Mouse (Mus musculus) midbrain, postnatal 0 days (tissue): ENCODE data around the gene Cacnb1. TPM values are rescaled to one million over a fixed set of nuclear protein-coding genes. Genes with fewer than 3 reads are reported as not detected.

ENCODE experiments used
- ATAC-seq: fragments of 200-750 bp; cut with Nextera tagmentation; 2 replicates; pipeline ENCODE4 v1.8.0; 2017; ENCODE audit warnings: moderate number of reproducible peaks, mild to moderate bottlenecking, moderate TSS enrichment, moderate library complexity; ENCODE audit not compliant: low FRiP score
- DNase-seq: peaks from one replicate; pipeline ENCODE4 v3.0.0-alpha.2; 2015; ENCODE audit warnings: low spot score
- H3K27ac ChIP-seq: fragments of 300-500 bp; sonication (generic); 2 replicates; pipeline ENCODE4 v1.5.1; 2014; ENCODE audit warnings: low read depth, mild to moderate bottlenecking, low read length, mixed read lengths
- H3K27me3 ChIP-seq: fragments of 300-500 bp; sonication (generic); 2 replicates; pipeline ENCODE4 v1.6.1; 2014; ENCODE audit warnings: low read length, control low read depth, mixed read lengths; ENCODE audit not compliant: insufficient read depth
- H3K36me3 ChIP-seq: fragments of 300-500 bp; sonication (generic); 2 replicates; pipeline ENCODE4 v1.6.1; 2014; ENCODE audit warnings: low read length, control low read depth, mixed read lengths; ENCODE audit not compliant: insufficient read depth
- H3K4me1 ChIP-seq: fragments of 300-500 bp; sonication (generic); 2 replicates; pipeline ENCODE4 v1.6.1; 2014; ENCODE audit warnings: mild to moderate bottlenecking, control low read depth, antibody characterized with exemption, low read length, mixed read lengths; ENCODE audit not compliant: insufficient read depth
- H3K4me2 ChIP-seq: fragments of 300-500 bp; sonication (generic); 2 replicates; pipeline ENCODE4 v1.6.1; 2014; ENCODE audit warnings: low read depth, mild to moderate bottlenecking, low read length, mixed read lengths; ENCODE audit not compliant: poor library complexity, severe bottlenecking
- H3K4me3 ChIP-seq: fragments of 300-500 bp; sonication (generic); 2 replicates; pipeline ENCODE4 v1.5.1; 2014; ENCODE audit warnings: low read depth, mild to moderate bottlenecking, low read length, moderate library complexity
- H3K9ac ChIP-seq: fragments of 300-500 bp; sonication (generic); replicated peaks from 2 replicates; pipeline ENCODE4 v1.6.1; 2014; ENCODE audit warnings: mild to moderate bottlenecking, low read length, moderate library complexity, mixed read lengths; ENCODE audit not compliant: poor library complexity, severe bottlenecking
- H3K9me3 ChIP-seq: fragments of 300-500 bp; sonication (generic); 2 replicates; pipeline ENCODE4 v1.6.1; 2016; ENCODE audit warnings: low read length, control low read depth
- CTCF ChIP-seq: IDR thresholded peaks from 2 replicates; pipeline ENCODE4 v1.5.1; 2016; ENCODE audit warnings: antibody characterized with exemption, mild to moderate bottlenecking
- WGBS: fragments of 180-500 bp; shearing (Covaris S2); extraction: QIAGEN DNeasy Blood & Tissue Kit; methylation state at CpG from one replicate; pipeline ENCODE4 v1.1.7; 2014; 5-methylcytosine and 5-hydroxymethylcytosine counted together
- polyA plus RNA-seq: library from polyadenylated mRNA; unstranded; fragments of >200 nt; fragmentation: Nextera tagmentation; extraction: Ambion mirVana; gene quantifications from 2 replicates; pipeline ENCODE4 v1.2.1, GENCODE M21; 2015
- total RNA-seq: library from RNA; depleted of rRNA; stranded (reverse); fragments of >200 nt; gene quantifications from 2 replicates; pipeline ENCODE4 v1.2.3, GENCODE M21; 2014

Cacnb1 gene
- total and polyA plus RNA-seq, 2 experiments from 2014 or later = 63.2 to 96.4 TPM

- peak; percentile 32 for ATAC-seq
- peaks cover 20% of the 10 kb centered on the region; the same call in 1 of the 2 replicates for H3K4me1 ChIP-seq
- peak overlapping the region; percentile 99 for H3K9ac ChIP-seq
- H3K9me3 ChIP-seq = no peaks in the 10 kb centered on the region
- WGBS = 5% methylated on average over 32 of the region's 34 CpGs
- TF ChIP-seq CTCF = no peak
- peak overlapping the region; percentile 96 for H3K27ac ChIP-seq
- peak overlapping the region; percentile 81 for H3K4me2 ChIP-seq
- peak; percentile 79 for DNase-seq
- peaks cover 15% of the 10 kb centered on the region for H3K36me3 ChIP-seq
- no peaks in the 10 kb centered on the region for H3K27me3 ChIP-seq
- H3K4me3 ChIP-seq = peak overlapping the region; percentile 96
These were observed 1.1 kb downstream of the Cacnb1 start for GRCm38 (mm10) chr11:98021565-98022252.

GRCm38 (mm10) chr11:98021118-98021517 lies 1.7 kb downstream of the Cacnb1 start:
- 32% methylated on average over 2 of the region's 2 CpGs for WGBS
- Histone ChIP-seq H3K4me2 (peak overlapping the region; percentile 81), H3K36me3 (peaks cover 20% of the 10 kb centered on the region), H3K27ac (peak overlapping the region; percentile 96), H3K4me1 (peaks cover 20% of the 10 kb centered on the region; the same call in 1 of the 2 replicates), H3K9me3 (no peaks in the 10 kb centered on the region), H3K9ac (peak overlapping the region; percentile 99), H3K27me3 (no peaks in the 10 kb centered on the region), H3K4me3 (peak overlapping the region; percentile 96)
- no peak for DNase-seq
- ATAC-seq = no peak
- 0 out of 2 replicates have a peak, but pooled peaks have one; percentile 1 for TF ChIP-seq CTCF

- ATAC-seq = no peak
- Histone ChIP-seq H3K4me3 (peak overlapping the region; percentile 96), H3K36me3 (peaks cover 24% of the 10 kb centered on the region), H3K9me3 (no peaks in the 10 kb centered on the region), H3K4me2 (peak overlapping the region; percentile 81), H3K27me3 (no peaks in the 10 kb centered on the region), H3K9ac (peak overlapping the region; percentile 55), H3K27ac (no peak overlapping the region), H3K4me1 (peaks cover 20% of the 10 kb centered on the region; the same call in 1 of the 2 replicates)
- WGBS = 25% methylated on average over 1 of the region's 1 CpGs
- peak; percentile 9; the same call in 1 of the 2 replicates for TF ChIP-seq CTCF
- DNase-seq = no peak
These were observed 2.1 kb downstream of the Cacnb1 start for GRCm38 (mm10) chr11:98020710-98021109.

GRCm38 (mm10) chr11:98019883-98020610 lies 2.8 kb downstream of the Cacnb1 start:
- Histone ChIP-seq H3K4me1 (peaks cover 20% of the 10 kb centered on the region; the same call in 1 of the 2 replicates), H3K4me3 (peak overlapping the region; percentile 96), H3K27ac (peak overlapping the region; percentile 34), H3K9me3 (no peaks in the 10 kb centered on the region), H3K27me3 (no peaks in the 10 kb centered on the region), H3K36me3 (peaks cover 28% of the 10 kb centered on the region), H3K4me2 (peak overlapping the region; percentile 81), H3K9ac (peak overlapping the region; percentile 55)
- no peak for TF ChIP-seq CTCF
- WGBS = 16% methylated on average over 7 of the region's 8 CpGs
- DNase-seq = no peak
- no peak for ATAC-seq

- DNase-seq (peak; percentile 55), ATAC-seq (no peak)
- Histone ChIP-seq H3K4me1 (peaks cover 20% of the 10 kb centered on the region; the same call in 1 of the 2 replicates), H3K27me3 (no peaks in the 10 kb centered on the region), H3K4me2 (peak overlapping the region; percentile 81), H3K4me3 (0 out of 2 replicates have a peak overlapping the region, but pooled peaks have one; percentile 96), H3K36me3 (peaks cover 36% of the 10 kb centered on the region), H3K27ac (peak overlapping the region; percentile 34; the same call in 1 of the 2 replicates), H3K9me3 (no peaks in the 10 kb centered on the region), H3K9ac (no peak overlapping the region)
- peak; percentile 71 for TF ChIP-seq CTCF
- 27% methylated on average over 10 of the region's 10 CpGs for WGBS
These were observed 3.8 kb downstream of the Cacnb1 start for GRCm38 (mm10) chr11:98018858-98019641.
